Mouse (Mus musculus) liver, embryonic 16.5 days (tissue): Measurements from ENCODE around the gene Yaf2. TPM values are rescaled to one million over a fixed set of nuclear protein-coding genes. Genes with fewer than 3 reads are reported as not detected.

Source experiments
- ATAC-seq: fragments of 200-750 bp; cut with Nextera tagmentation; 2 replicates; pipeline ENCODE4 v1.8.0; 2017; ENCODE audit warnings: low read depth, mild to moderate bottlenecking, moderate number of reproducible peaks, moderate library complexity
- H3K27ac ChIP-seq: fragments of 300-500 bp; sonication (generic); 2 replicates; pipeline ENCODE4 v1.5.1; 2014; ENCODE audit warnings: mild to moderate bottlenecking, low read length
- H3K27me3 ChIP-seq: fragments of 300-500 bp; sonication (generic); 2 replicates; pipeline ENCODE4 v1.6.1; 2014; ENCODE audit warnings: low read depth, low read length, mixed read lengths; ENCODE audit not compliant: control insufficient read depth, insufficient read depth
- H3K36me3 ChIP-seq: fragments of 300-500 bp; sonication (generic); 2 replicates; pipeline ENCODE4 v1.6.1; 2014; ENCODE audit warnings: mild to moderate bottlenecking; ENCODE audit not compliant: control insufficient read depth, insufficient read depth
- H3K4me1 ChIP-seq: fragments of 300-500 bp; sonication (generic); 2 replicates; pipeline ENCODE4 v1.6.1; 2014; ENCODE audit warnings: low read depth, low read length, mixed read lengths; ENCODE audit not compliant: control insufficient read depth
- H3K4me2 ChIP-seq: fragments of 300-500 bp; sonication (generic); 2 replicates; pipeline ENCODE4 v1.6.1; 2014; ENCODE audit warnings: low read depth, low read length, mixed read lengths
- H3K4me3 ChIP-seq: fragments of 300-500 bp; sonication (generic); 2 replicates; pipeline ENCODE4 v1.5.1; 2014; ENCODE audit warnings: low read depth, mild to moderate bottlenecking, low read length
- H3K9ac ChIP-seq: fragments of 300-500 bp; sonication (generic); 2 replicates; pipeline ENCODE4 v1.6.1; 2014; ENCODE audit warnings: low read depth, low read length
- H3K9me3 ChIP-seq: fragments of 300-500 bp; sonication (generic); replicated peaks from 2 replicates; pipeline ENCODE4 v1.6.1; 2016; ENCODE audit warnings: low read length; ENCODE audit not compliant: control insufficient read depth
- WGBS: fragments of 180-500 bp; shearing (Covaris S2); extraction: QIAGEN DNeasy Blood & Tissue Kit; methylation state at CpG from one replicate; pipeline ENCODE4 v1.1.7; 2014; ENCODE audit not compliant: insufficient replicate concordance; 5-methylcytosine and 5-hydroxymethylcytosine counted together
- polyA plus RNA-seq: library from polyadenylated mRNA; unstranded; fragments of >200 nt; fragmentation: Nextera tagmentation; extraction: Ambion mirVana; gene quantifications from 2 replicates; pipeline ENCODE4 v1.2.1, GENCODE M21; 2015

The Yaf2 gene
- polyA plus RNA-seq, 1 experiment from 2014 or later = 11.9 TPM

DNA sequence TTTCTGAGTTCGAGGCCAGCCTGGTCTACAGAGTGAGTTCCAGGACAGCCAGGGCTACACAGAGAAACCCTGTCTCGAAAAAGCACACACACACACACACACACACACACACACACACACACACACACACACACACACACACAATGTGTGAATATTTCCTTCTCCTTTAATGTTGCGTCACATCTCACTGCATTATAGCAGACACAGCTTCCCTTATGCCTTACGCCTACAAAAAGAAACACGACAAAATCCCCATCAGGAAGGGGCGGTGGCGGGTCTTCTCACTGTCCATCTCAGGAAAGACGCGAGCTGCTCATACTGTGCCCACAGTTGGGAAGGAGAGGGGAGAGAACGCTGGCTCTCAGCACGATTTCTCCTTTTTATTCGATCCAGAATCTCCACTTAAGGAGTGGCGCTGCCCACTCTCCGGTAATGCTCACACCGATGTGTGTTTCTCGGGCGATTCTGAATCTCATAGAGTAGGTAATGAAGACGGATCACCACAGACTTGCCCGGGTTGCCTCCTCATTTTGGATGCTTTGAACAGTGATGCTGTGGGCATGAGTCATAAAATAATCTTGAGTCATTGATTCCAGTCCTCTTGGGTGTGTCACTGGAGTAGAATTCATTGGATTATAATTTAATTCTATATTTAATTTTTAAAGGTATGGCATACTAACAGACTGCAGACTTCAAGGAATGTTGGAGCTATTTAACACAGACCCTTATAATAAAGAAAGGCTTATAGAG, 21.8 kb upstream of the Yaf2 start:
- Histone ChIP-seq H3K4me2 (no peak overlapping the region), H3K9ac (no peak overlapping the region), H3K4me3 (no peak overlapping the region), H3K27ac (no peak overlapping the region), H3K36me3 (no peaks in the 10 kb centered on the region), H3K9me3 (no peaks in the 10 kb centered on the region), H3K4me1 (no peaks in the 10 kb centered on the region), H3K27me3 (no peaks in the 10 kb centered on the region)
- no peak for ATAC-seq
- 70% methylated on average over 19 of the region's 19 CpGs for WGBS

DNA sequence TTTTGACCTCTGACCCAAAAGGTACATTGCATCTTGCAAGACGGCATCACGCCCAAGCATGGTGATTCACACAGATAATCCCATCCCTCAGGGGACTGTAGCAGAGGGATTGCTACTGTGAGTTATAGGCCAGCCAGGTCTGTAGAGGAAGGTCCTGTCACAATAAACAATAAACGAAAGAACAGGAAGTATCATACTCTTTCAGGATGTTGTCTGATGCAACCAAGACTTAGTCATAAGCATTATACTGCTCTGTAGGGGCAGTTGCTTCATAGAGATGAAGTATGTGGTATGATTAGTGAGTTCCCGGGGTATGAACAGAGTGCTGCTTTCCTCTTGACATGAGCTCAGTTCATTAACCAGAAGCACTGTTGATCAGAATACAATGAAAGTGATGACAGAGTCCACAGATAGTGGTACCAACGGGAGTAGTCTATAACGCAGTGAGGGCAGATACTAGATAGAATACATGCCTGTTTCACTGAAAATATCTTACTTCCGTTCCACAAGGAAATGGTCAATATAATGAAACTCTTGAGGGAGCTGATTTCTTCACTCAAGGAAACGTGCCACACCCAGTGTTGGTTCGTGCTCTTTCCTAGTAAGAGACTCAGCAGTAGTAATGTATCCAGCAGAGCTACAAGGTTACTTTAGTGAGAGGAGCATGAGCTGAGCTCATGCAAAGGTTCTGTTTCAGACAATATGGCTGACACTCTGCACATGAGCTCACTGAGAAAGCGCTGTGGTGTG, 4.1 kb upstream of the Yaf2 start:
- Histone ChIP-seq H3K4me2 (no peak overlapping the region), H3K4me1 (peaks cover 2% of the 10 kb centered on the region)
- 56% methylated on average over 10 of the region's 10 CpGs for WGBS

DNA sequence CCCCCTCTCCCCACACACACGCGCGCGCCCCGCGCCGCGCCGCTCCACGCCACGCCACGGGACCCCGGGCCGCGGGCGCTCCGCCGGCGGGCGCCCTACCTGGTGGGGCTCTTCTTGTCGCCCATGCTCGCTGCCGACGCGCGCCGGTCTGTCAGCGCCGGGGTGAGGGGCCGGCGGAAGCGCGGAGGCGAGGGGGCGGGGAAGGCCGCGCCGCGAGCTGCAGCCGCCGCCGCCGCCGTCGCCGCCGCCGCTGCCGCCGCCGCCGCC, 144 bp downstream of the Yaf2 start:
- no peaks in the 10 kb centered on the region for H3K9me3 ChIP-seq
- peak overlapping the region; percentile 83 for H3K27ac ChIP-seq
- peak overlapping the region; percentile 93 for H3K4me3 ChIP-seq
- H3K4me2 ChIP-seq = peak overlapping the region; percentile 98
- H3K4me1 ChIP-seq = peaks cover 2% of the 10 kb centered on the region
- H3K9ac ChIP-seq = peak overlapping the region; percentile 91
- no peaks in the 10 kb centered on the region for H3K36me3 ChIP-seq
- H3K27me3 ChIP-seq = no peaks in the 10 kb centered on the region
- WGBS = 0% methylated on average over 27 of the region's 52 CpGs
- no peak for ATAC-seq

More for the DNA sequence above, 4.1 kb upstream of the Yaf2 start:
- Histone ChIP-seq H3K9me3 (no peaks in the 10 kb centered on the region), H3K4me3 (no peak overlapping the region), H3K27ac (no peak overlapping the region), H3K27me3 (no peaks in the 10 kb centered on the region), H3K36me3 (no peaks in the 10 kb centered on the region), H3K9ac (no peak overlapping the region)
- no peak for ATAC-seq

DNA sequence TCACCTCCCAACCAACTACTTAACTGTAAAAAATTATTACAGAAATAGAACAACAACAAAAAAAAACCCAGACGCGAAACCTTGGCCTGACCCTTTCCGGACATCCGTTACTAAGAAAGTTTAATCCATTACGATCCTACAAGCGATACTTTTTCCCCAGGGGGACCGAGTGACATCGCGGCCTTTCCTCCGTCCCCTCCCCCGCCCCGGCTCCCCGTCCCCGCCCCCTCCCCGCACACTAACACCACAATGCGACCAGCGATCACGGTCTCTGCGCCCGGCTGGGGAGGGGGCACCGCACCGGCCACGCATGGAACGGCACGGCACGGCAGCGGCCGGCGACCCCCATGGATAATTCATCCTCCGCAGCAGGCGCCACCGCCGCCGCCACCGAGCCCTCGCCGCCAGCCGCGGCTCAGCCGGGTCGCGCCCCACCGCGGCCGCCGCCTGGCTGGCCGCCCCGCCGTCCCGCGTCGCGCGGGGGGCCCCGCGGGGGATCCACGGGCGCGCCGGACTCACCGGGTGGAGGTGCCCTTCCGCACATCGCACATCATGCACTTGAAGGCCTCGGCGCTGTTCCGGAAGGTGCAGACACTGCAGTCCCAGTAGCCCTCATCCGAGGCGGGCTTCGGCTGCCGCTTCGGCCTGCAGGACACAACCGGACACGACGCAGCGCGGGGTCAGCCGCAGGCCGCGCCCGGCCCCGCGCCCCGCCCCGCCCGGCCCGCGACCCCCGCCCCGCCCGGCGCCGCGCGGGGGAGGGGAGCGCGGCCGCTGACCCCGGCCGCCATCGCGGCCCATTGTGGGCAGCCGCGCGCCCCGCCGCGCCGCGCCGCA, 696 bp downstream of the Yaf2 start:
- Histone ChIP-seq H3K4me1 (peaks cover 2% of the 10 kb centered on the region), H3K36me3 (no peaks in the 10 kb centered on the region), H3K27me3 (no peaks in the 10 kb centered on the region), H3K27ac (peak overlapping the region; percentile 83), H3K4me2 (peak overlapping the region; percentile 98), H3K9ac (peak overlapping the region; percentile 91), H3K9me3 (no peaks in the 10 kb centered on the region), H3K4me3 (peak overlapping the region; percentile 93)
- under 1% methylated on average over 62 of the region's 110 CpGs for WGBS
- ATAC-seq = peak; percentile 32

DNA sequence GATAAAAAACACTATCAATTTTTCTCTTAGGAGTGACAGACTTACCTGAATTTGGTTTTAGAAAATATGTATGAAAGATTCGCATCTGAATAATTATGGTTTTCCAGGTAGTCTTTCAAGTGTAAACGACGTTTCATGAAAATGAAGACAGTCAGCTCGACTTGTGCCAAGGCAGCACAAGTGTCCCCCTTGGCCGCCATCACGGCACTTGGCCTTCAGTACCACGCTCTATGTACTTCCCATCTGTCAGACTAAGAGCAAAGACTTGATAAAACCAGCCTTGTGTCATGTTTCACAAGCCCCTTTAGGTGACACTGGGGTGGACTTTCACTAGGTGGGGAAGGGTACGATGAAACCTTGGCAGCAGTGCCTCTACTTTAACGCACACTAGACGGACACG, 5.5 kb downstream of the Yaf2 start:
- WGBS = 87% methylated on average over 11 of the region's 11 CpGs
- Histone ChIP-seq H3K9ac (no peak overlapping the region), H3K4me1 (no peaks in the 10 kb centered on the region), H3K27me3 (no peaks in the 10 kb centered on the region), H3K4me2 (no peak overlapping the region), H3K9me3 (no peaks in the 10 kb centered on the region), H3K27ac (no peak overlapping the region), H3K4me3 (no peak overlapping the region), H3K36me3 (no peaks in the 10 kb centered on the region)
- no peak for ATAC-seq

DNA sequence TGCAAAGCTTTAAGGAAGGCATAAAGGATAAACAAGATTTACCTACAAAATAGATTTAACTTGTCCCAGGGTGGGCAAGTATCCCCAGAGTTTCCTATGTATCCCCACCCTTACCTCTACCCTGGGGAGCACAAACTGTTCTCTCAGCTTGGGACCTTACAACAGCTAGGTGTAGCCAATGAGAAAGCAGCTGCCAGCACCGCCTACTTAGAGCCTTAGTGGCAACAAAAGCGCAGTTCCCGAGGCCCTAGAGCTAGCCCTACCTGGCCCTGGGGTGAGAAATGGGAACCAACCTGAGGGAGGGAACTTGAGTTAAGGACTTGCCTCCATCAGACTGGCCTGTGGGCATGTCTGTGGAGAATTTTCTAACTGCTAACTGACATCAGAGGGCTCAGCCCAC, 9.5 kb downstream of the Yaf2 start:
- ATAC-seq = no peak
- no peak overlapping the region for H3K27ac ChIP-seq
- H3K4me2 ChIP-seq = no peak overlapping the region
- H3K4me1 ChIP-seq = peaks cover 9% of the 10 kb centered on the region
- 57% methylated on average over 3 of the region's 3 CpGs for WGBS
- no peak overlapping the region for H3K9ac ChIP-seq
- H3K36me3 ChIP-seq = no peaks in the 10 kb centered on the region
- H3K9me3 ChIP-seq = no peaks in the 10 kb centered on the region
- no peaks in the 10 kb centered on the region for H3K27me3 ChIP-seq
- H3K4me3 ChIP-seq = no peak overlapping the region

DNA sequence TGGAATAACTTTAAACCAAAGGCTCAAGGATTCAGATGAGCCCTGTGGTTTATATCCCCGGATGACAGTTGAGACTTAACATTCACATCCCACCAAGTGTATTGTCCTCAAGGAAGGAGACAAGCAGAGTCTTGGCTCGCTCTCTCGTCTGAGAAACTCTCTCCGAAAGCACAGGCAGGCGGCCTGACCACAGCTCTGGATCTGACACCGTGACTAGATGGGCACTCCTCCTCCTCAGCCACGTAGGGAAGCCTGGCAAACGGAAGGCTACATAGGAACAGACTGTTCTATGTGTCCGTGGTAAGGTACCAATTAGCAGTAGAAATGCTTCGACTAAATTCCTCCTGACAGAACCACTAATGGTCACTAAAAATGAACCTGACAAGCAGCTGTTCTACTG, 10.1 kb downstream of the Yaf2 start:
- Histone ChIP-seq H3K9me3 (no peaks in the 10 kb centered on the region), H3K4me1 (peaks cover 9% of the 10 kb centered on the region), H3K9ac (no peak overlapping the region), H3K27me3 (no peaks in the 10 kb centered on the region), H3K4me2 (no peak overlapping the region), H3K4me3 (no peak overlapping the region), H3K27ac (no peak overlapping the region), H3K36me3 (no peaks in the 10 kb centered on the region)
- 69% methylated on average over 10 of the region's 10 CpGs for WGBS
- no peak for ATAC-seq

DNA sequence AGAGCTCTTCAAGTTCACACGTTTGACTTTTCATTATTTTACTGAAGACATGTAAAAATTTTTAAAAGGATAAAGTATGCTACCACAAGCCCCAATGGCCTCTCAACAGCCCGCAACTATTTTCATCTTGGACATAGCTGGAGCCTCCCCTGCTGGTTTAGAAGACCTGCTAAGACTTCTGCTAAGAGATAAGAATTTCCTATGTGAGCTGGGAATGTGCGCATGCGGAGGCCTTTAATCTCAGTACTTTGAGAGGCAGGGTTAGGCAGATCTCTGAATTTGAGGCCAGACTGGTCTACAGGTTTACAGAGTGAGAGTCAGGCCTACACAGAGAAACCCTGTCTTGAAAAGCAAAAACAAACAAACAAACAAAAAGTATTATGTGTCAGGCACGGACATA, 11.4 kb downstream of the Yaf2 start:
- H3K4me3 ChIP-seq = no peak overlapping the region
- H3K9me3 ChIP-seq = no peaks in the 10 kb centered on the region
- H3K27me3 ChIP-seq = no peaks in the 10 kb centered on the region
- no peak overlapping the region for H3K4me2 ChIP-seq
- 31% methylated on average over 5 of the region's 5 CpGs for whole genome bisulfite sequencing
- no peak overlapping the region for H3K9ac ChIP-seq
- no peaks in the 10 kb centered on the region for H3K36me3 ChIP-seq
- ATAC-seq = 0 out of 2 replicates have a peak, but pooled peaks have one; percentile 41
- no peak overlapping the region for H3K27ac ChIP-seq
- peaks cover 9% of the 10 kb centered on the region for H3K4me1 ChIP-seq
